Mouse (Mus musculus) gastrocnemius, adult 8-10 months (tissue): ENCODE results near the gene Trip6. TPM values are rescaled to one million over a fixed set of nuclear protein-coding genes. Genes with fewer than 3 reads are reported as not detected.
"Not testable (repeated sequence)": the region's sequence is repeated elsewhere in the genome, so short reads cannot be mapped to it uniquely, and the experiment has no call there.

ENCODE experiments used
- DNase-seq, 2 experiments: peaks; one replicate each; pipeline ENCODE4 v3.0.0; 2022; ENCODE audit warnings: low spot score in 2 of 2
- total RNA-seq, 4 experiments: library from RNA; stranded (reverse); gene quantifications; 2 replicates each; pipeline ENCODE4 v1.2.4; 2022

The Trip6 gene
- total RNA-seq, 4 experiments from 2014 or later, result 1.4 to 3.9 (median 2.1) TPM

- DNase-seq, result no peak
Measured at GRCm38 (mm10) chr5:137301253-137301652, 13.0 kb downstream of the Trip6 start.

- DNase-seq, result no peak
Measured at GRCm38 (mm10) chr5:137299240-137299639, 15.0 kb downstream of the Trip6 start.

DNA sequence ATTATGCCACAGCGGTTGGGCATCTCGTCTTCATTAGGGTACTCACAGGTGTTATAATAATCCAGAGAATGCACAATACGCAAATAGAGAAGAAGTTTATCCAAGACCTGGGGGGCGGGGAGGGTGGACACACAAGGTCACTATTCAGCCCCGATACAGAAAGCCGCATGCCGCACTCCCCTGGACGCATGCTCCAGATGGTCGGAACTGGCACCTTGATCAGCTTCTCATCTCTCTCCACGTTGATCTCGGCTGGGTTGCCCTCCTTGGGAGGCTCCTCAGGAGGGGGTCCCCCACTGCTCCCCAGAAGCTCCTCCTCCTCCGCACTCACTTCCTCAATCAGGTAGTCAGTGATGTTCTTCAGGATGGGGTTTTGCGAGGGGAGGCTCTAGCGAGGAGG, 17.1 kb downstream of the Trip6 start:
- no peak for DNase-seq

- no peak for DNase-seq
Measured at GRCm38 (mm10) chr5:137295712-137296111, 18.5 kb downstream of the Trip6 start.

DNA sequence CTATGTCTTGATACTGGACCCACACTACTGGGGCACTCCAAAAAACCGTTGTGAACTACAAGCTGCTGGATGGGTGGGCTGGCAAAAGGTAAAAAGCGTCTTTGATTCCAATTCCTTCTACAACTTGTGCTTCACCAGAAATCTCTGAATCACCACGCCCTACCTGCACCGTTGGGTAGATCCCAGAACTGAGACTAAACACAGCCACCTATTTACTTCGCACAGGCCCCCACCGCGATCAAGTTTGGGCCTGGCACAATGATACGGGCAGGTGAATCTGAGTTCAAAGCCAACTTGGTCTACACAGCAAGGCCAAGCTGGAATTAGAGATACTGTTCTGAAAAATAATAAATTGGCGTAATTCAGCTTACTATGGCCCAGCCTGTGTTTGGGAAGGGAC, 18.9 kb downstream of the Trip6 start:
- no peak for DNase-seq

DNA sequence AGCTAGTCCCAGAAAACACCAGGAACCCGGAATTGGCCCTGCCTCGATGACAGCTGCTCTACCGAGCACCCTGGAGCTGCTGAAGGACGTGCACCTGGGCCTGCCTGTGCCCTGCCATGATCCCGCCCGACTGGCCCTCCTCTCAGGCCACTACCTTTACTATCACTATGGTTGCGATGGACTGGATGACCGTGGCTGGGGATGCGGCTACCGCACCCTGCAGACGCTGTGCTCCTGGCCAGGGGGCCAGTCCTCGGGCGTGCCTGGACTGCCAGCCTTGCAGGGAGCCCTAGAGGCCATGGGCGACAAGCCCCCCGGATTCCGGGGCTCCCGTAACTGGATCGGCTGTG, 19.5 kb downstream of the Trip6 start:
- DNase-seq, result no peak

- peak; percentile 91 to 96 for DNase-seq
Measured at GRCm38 (mm10) chr5:137293839-137294743, 20.1 kb downstream of the Trip6 start, which contains the start of gene Ufsp1. Gene Ufsp1, plus strand, starts transcription at chr5:137294629.

- peak; percentile 66 to 67 for DNase-seq
Measured at GRCm38 (mm10) chr5:137293282-137293681, 20.9 kb downstream of the Trip6 start.

DNA sequence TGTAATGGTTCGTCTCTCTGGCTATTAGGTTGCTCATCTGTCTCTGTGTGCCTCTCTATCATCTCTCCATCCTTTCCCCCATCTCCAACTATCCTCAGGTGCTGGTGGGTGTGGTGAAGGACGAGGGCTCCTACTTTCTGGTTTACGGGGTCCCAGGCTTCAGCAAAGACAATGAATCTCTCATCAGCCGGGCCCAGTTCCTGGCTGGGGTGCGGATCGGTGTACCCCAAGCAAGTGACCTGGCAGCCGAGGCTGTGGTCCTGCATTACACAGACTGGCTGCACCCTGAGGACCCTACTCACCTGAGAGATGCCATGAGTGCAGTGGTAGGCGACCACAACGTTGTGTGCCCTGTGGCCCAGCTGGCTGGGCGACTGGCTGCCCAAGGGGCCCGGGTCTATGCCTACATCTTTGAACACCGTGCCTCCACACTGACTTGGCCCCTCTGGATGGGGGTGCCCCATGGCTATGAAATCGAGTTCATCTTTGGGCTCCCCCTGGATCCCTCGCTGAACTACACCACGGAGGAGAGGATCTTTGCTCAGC, 22.8 kb downstream of the Trip6 start:
- DNase-seq, result no peak

- peak; percentile 67 to 79 for DNase-seq
Measured at GRCm38 (mm10) chr5:137290677-137291076, 23.5 kb downstream of the Trip6 start.

- DNase-seq, result no peak
Measured at GRCm38 (mm10) chr5:137289591-137290365, 24.4 kb downstream of the Trip6 start.

DNA sequence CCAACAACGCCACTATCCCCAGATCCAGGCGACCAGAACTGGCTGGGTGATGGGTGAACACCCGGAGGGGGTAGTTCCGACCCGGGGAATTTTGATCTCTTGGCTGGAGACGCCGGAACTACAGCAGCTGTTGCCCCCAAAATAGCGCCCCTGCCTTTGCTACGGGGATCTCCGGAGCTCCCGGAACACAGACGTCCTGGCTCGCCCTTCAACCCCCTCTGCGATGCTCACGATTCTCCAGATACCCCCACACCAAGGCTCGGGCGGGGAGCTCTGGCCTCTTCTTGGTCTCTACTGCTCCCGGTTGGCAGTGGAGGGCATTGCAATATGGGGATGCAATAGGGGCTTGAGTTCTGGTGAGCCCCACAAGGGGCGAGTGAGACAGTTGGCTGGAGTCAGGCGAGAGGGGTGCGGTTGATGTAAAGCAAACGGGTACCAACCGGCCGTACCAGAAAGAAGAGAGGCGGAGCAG, 25.2 kb downstream of the Trip6 start:
- peak; percentile 58 to 75 for DNase-seq

GRCm38 (mm10) chr5:137287953-137288743, 26.1 kb downstream of the Trip6 start:
- DNase-seq, result no peak

- no peak for DNase-seq
Measured at GRCm38 (mm10) chr5:137287032-137287952, 26.9 kb downstream of the Trip6 start, which contains the start of gene Ache. Gene Ache, plus strand, starts transcription at chr5:137287519.

DNA sequence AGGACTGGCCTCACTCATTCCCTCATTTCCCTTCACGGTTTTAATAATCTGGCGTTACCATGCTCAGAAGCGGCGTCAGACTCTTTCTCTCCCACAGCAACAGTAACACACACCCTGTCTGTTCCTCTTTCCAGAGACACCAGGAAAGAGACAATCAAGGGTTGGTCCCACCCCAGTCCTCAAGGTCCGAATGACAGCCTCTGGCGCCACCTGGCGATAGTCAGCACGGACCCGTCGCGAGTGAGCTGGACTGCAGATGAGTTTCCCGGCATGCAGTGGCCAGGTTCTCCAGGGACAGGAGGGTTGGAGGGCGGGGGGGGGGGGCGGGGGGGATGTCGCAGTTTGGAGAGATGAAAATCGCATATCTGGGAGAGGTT, 27.6 kb downstream of the Trip6 start:
- peak; percentile 80 to 85 for DNase-seq

DNA sequence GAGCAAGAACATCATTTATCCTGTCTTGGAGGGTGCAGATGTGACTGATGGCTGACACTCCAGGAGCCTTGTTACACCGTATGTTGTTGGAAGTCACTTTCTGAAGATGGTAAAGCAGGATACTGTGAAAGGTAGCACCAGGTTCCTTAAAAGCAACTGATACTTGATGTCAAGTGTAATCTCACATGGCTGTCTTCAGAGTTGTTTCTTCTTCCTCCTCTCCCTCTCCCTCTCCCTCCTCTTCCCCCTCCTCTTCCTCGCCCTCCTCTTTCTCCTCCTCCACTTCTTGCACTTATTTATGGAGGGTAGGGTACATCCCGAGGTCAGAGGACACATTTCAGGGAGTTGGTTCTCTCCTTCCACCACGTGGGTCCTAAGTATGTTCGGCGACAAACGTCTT, 28.2 kb downstream of the Trip6 start:
- DNase-seq, result no peak

- DNase-seq, result no peak
Measured at GRCm38 (mm10) chr5:137285045-137285444, 29.2 kb downstream of the Trip6 start.

DNA sequence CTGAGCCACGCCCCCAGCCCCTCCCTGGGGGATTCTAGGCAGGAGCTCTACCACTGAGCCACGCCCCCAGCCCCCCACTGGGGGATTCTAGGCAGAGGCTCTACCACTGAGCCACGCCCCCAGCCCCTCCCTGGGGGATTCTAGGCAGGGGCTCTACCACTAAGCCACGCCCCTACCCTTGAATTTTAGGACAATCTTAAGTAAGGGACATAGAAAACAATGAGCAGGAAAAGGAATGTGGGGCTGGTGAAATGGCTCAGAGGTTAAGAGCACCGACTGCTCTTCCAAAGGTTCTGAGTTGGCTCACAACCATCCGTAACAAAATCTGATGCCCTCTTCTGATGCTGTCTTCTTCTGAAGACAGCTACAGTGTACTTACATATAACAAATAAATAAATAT, 29.8 kb downstream of the Trip6 start:
- not testable (repeated sequence) for DNase-seq

DNA sequence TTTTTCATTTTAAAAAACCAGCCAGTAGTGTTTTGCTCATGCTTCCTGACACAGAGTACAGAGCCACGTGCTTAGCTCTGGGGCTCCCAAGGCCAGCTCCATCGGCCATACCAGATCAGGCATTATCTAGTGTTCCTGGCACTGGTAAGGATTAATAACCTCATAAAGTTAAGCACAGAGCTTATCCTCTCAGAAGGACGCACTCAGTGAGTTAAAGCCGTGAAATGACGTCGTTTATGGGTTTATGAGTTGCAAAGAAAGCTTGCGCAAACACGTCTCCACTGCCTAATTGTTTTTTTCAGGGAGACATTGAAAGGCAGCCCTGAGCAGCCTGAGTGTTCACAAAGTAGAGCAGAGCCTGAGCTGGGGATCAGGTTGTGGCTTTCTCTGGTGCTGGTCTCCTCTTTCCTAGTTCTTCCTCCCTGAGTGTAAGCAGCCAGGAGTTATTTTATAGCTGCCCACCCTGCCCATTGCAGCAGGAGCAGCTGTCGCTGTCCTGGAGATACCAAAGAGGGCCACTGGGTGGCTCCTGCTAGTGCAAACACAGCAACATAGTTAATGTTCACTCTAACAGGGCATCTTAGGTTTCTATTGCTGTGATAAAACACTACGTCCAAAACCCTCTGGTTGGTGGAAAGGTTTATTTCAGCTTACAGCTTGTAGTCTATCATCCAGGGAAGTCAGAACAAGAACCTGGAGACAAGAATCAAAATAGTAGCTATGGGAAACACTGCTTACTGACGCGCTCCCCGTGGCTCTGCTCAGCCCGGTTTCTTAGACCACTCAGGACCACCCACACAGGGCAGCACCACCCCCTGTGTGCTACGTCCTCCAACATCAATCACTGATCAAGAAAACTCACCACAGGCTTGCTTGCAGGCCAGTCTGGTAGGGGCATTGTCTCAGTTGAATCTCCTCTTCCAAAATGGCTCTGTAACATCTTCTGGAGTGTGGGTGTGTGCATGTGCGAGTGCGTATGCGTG, 36.6 kb downstream of the Trip6 start:
- no peak for DNase-seq
